Mouse (Mus musculus): ENCODE measurements around the gene Nup188. TPM values are rescaled to one million over a fixed set of nuclear protein-coding genes. Genes with fewer than 3 reads are reported as not detected.

Nup188 gene
- polyA plus RNA-seq (2012; rRNA removed), result 17.2 and 18.1 TPM in 2 replicates

DNA sequence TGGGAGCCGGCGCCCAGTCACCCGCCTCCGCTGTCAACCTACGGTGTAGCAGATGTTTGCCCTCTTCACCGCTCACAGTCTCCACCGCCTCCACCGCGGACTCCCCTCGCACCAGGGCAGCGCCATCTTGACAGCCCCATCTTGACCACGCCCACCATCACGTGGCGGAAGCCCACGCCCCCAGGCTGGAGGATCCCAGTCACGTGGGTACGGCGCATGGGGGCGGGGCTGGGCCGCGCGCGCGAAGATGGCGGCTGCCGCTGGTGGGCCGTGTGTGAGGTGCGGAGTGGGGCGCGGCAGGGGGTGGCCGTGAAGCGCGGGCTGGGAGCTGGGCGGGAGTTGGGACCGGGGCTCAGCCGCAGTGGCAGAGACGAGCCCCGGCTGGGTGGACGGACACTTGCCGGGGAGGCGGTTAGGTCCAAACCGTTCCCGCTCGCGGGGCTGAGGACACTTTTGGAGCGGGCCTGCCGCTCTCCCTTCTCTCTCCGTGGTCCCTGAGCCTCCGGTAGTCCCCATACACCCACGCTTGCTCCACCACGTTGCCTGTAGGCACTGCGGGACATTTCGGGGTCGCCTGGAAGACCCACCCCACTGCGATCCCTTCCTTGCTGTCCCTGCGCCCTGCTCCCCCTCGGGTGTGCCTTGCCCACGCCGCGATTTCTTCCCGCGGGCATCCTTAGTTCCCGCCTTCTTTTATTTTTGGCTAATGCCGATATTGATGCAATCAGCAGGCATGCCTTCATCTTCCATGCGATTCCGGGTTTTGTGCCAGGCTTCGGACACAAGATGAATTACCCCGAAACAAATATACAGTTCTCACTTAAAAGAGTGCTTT is at the start of gene Nup188, which contains the start of gene Dolk:
Nup188 (plus strand) TSS at position 206 of the 835 bp plus-strand sequence.
Dolk (minus strand) TSS at position 143 of the 835 bp plus-strand sequence.
- DNase-seq (ENCODE audit: low spot score), result peak; percentile 94

DNA sequence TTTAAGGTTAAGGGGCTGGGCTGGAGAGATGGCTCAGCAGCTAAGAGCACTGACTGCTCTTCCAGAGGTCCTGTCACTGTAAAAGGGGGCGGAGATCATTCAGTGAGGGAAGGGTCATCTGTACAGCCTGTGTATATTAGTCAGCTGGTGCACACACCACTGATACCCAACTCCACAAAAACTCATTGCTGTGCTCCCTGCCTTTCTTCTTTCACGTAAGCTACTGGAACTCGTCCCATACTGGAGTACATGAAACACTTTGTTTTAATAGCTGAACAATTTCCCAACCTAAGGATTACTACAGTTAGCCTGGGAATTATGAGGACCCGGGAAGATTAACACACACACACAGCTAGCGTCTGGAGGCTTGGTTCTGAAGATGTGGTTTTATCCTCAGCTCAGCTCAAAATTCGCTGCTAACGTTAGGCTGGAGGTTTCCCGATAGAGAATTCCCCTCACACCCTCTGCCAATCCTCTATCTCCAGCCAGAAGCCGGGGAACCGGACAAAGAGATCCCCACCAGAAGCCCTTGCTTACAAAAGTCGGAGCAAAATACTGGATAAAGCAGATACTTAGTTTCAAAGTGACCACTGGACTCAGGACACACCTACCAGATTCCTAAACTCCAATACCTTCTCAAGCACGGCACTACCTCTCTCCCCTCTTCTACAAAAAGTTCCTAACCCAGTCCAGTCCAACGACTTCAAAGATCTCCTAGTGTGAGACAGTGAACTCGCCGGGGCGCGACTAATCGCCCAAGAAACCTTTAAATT is 49.6 kb upstream of the Nup188 start:
- DNase-seq (ENCODE audit: low spot score), result no peak

DNA sequence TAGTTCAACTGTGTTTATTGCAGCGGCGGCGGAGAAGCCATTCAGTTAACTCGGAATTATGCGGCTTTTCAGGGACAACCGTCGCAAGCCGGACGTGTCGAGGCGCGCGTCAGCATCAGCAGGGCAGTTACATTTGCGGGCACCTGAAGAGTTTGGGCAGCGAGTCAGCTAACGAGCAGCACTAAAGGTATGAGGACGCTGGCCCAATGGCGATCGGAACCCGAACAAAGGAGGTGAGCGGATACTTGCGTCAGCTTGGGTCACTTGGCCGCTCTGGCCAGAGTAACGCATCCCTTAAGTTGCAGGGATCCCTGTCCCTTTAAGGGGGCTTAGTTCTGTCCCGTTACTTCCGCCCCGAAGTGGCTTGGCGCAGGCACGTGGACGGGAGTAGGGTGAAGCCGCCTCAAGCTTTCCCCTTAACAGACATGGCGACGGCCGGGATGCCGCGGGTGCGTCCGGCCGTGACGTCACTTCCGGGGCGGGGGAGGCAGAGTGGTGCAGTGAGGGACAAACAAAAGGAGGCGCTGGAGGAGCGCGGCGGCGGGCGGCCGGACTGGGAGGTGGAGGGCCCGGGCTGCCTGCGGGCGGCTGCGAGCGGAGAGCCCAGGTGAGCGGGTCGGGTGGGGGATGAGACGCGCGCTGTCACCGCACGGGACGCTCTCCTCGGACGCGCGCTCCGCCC is 48.9 kb upstream of the Nup188 start, which contains the start of gene Lrrc8a:
Lrrc8a (plus strand) TSS at position 517 of the 682 bp plus-strand sequence.
- DNase-seq (ENCODE audit: low spot score), result peak; percentile 100

DNA sequence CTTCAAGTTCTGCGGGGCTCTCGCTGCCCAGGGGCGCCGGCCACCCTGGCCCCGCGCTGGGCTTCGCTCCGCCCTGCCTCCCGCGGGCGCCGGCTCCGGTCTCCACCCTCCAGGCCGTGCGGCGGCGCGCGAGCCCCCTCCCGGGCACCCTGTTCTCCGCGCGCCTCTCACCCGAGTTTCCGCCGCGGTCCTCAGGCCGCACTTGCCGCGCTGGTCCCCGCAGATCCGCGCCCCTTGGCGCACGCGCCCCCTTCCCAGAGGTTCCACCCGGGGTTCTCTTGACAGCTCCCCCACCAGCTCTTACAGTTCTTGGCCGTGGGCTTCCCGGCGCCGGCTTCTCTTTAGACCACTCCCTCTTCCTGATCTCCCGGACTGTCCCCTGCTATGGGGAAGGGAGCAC is 48.3 kb upstream of the Nup188 start:
- DNase-seq (ENCODE audit: low spot score), result peak; percentile 73

DNA sequence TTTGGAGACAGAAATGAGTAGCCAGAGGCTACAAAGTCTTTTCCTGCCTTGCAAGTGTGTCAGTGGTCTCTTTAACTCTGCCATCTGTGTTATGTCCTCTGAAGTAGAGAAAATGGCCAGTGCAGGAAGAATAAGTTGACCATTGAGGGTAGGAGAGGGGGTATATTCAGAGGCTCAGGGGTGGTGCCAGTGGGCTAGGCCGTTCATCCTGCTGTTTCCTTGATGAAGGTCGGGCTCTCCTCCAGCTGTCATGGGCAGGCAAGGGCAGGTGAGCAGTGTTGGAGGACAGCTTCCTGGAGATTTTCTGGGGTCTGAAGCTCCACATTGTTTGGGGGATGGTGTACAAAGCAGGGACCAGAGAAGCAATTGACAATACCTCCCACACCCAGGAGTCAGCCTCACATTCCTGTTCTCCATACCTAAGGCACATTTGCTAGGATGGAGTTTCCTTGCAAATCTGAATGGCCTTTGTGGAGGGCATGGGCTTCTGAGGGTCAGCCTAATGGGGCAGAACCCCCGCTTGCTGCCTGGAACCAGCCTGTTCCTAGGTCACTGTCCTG is 47.2 kb upstream of the Nup188 start:
- DNase-seq (ENCODE audit: low spot score), result no peak

DNA sequence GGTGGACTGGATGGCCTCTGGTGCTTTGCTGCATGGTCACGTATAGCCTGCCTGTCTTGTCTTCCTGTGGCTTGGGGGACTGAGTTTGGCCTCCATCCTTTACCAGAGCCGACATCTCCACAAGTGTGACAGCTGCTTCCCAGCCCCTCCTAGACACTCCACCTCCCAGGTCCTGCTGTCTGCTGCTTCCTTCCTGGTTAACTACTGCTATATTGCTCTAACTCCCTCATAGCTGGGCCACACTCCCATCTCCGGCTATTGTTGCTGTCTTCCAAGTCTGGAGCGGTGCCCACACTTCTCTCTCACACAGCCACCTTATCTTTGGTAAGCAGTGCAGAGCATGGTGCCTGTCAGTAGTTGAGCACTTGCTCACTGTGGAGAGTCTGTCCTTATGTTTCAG is 46.4 kb upstream of the Nup188 start:
- no peak for DNase-seq (ENCODE audit: low spot score)

DNA sequence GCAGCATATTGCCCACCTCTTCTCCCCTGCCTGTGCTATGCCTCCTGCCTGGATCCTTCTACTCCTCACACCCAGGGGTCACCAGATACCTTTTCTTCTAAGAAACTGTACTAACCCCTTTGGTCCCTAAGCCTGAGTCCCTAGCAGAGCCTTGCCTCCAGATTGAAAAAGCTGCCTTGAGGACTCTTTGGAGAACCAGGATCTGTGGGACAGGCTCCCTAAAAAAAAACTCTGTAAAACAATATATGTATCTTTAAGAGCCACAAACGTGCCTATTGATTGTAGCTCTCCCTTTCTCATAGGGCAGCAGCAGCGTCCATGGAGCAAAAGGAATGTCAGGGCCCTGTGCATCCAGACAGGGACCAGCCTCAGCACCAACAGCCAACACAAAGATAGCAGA is 45.9 kb upstream of the Nup188 start, which contains the start of gene Gm28035:
Gm28035 (plus strand) TSS at position 301 of the 400 bp plus-strand sequence.
- no peak for DNase-seq (ENCODE audit: low spot score)

DNA sequence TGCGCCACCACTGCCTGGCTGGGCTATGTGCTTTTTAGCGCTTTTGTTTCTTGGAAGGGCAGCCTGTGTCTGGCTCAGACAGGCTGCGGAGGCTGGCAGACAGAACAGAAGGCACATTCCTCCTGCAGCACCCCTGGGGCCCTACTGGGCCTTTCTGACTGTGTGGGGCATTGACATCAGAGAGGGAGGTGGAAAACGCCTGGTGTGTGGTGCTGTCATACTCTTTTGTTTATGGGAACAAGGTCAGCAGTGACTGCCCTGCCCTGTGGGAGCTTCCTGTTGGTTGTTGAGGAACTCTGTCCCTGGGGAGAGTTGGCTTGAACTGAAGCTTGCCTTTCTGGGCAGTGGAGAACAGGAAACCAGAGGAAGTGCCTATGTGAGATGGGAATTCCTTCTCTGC is 43.7 kb upstream of the Nup188 start:
- DNase-seq (ENCODE audit: low spot score), result no peak

DNA sequence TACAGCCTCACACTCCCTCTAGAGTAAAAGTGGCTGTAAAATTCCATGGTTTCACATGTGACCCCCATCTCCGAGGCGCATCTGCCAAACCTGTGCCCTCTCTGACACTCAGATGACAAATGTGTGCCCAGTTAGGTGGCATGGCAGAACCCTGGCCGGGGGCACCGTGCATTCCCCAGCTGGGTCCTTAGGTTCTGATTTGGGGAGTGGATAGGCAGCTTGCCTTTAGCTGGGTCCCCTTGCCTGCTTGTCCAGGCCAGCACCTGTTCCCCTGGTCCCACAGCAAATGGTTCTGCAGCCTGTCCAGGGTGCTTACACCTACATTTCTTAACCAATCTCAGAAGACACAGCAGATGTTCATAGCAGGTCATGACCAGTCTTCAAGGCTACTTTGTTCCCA is 42.8 kb upstream of the Nup188 start:
- DNase-seq (ENCODE audit: low spot score), result no peak

DNA sequence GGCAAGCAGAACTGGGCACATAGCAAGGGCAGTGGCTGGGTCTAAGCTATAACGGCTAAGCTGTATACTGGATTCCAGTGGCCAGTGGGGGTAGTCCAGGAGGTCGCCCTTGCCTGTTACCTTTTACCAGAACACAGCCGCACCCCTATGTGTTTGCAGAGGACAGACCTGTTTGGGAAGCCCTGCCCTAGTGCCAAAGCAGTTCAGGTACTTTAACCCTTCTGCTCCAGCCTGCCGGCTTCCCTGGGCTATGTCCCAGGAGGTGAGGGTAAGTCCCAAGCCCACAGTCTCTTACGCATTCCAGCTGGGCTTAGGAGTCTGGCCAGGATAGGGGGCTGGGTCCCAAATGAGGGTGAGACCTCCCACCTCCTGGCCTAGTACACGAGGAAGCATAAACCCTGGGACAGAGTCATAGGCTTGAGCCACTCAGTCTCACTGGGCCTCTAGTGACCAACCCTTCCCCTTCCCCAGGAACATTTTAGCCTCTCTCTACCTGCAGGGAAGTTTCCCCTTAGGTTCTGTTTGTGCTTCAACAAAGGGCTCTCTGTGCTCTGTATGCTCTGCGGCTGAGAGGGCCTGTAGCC is 41.5 kb upstream of the Nup188 start:
- no peak for DNase-seq (ENCODE audit: low spot score)

DNA sequence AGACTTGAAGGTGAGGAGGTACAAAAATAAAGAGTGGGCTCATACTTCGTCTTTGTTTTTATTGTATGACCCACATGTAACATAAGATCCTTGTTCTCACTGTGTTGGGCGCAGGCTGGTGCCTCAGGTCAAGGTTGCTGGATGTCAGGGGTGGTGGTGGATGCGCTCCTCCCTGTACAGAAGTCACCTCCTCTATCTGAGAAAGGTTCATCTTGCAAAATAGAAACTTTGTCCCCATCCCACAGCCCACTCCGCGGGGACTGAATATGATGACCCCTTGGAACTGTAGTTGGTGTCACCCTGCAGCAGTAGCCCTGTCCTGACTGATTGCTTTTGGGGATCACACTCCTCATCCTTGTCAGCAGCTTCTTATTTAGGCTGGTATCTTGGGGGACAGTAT is 39.2 kb upstream of the Nup188 start:
- no peak for DNase-seq (ENCODE audit: low spot score)

DNA sequence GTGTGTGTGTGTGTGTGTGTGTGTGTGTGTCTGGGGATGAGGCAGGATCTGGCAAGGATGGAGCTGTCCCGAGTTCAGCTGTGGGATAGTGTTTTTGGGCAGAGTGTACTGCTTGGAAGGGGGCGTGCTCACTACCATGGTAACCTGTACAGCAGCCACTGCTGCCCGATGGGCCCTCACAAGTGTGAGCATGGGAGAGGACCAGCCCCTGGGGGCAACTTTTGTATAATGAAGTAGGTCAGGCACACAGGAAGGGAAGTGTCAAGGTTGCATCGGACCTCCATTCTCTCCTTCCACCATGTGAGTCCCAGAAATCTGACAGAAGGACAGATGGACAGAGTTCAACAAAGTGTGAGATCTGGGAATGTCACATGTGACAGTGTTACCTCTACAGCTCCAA is 38.5 kb upstream of the Nup188 start:
- no peak for DNase-seq (ENCODE audit: low spot score)

DNA sequence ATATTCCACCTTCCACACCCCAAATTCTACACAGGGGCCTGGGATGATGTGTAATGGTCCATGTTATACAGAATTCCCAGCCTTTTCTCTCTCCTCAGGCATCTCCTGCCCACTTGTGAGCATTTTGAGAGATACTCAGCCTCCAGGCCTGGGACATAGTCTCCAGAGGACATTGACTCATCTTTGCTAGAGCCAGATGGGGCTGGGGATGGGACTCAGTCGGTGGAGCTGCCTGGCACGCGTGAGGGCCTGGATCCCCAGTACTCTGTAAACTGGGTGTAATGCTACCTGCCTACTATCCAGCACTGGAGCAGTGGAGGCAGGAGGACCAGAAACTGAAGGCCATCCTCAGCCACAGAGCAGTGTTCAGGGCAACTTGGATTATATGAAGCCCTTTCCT is 37.0 kb upstream of the Nup188 start:
- no peak for DNase-seq (ENCODE audit: low spot score)

DNA sequence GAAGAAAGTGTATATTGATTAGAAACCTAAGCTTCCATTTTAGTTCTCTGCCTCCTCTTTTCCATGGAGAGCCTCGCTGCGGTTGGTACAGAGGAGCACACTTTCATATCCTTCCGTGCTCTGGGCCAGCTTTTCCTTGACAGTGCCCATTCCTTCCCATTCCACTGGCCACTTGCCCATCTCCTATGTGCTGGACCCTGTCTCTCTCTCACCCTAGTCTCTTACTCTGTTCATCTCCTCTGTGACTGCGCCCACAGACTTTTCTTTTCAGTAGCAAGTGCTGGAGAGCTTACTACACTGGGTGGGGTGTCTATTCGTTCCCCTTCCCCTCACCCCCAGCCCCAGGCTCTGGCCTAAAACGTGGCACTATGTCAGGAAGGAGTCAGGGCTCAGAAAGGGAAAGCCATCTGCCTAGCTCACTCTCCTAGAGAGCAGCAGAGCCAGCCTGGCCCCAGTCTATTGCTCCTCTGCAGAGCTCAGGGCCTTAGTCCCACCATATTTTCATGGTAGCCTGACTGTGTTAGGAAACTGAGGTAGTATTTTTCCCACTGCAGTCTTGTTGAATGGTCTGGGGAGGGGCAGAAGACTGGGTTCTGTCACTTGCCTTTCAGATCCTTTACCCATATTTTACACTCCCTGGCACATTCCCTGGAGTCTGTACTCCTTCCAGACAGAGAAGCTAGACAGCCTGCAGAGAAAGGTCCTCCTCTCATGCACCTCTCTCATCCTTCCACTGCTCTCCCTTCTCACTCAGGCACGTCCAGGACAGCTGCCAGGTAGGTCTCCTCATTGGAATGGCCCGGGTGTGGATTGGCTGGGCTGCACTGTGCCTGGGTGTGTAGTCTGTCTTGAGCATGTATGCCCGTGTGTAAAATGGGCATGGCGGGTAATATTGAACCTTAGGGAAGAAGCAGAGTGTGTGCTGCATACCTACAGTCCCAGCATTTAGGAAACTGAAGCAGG is 35.8 kb upstream of the Nup188 start:
- DNase-seq (ENCODE audit: low spot score), result no peak

DNA sequence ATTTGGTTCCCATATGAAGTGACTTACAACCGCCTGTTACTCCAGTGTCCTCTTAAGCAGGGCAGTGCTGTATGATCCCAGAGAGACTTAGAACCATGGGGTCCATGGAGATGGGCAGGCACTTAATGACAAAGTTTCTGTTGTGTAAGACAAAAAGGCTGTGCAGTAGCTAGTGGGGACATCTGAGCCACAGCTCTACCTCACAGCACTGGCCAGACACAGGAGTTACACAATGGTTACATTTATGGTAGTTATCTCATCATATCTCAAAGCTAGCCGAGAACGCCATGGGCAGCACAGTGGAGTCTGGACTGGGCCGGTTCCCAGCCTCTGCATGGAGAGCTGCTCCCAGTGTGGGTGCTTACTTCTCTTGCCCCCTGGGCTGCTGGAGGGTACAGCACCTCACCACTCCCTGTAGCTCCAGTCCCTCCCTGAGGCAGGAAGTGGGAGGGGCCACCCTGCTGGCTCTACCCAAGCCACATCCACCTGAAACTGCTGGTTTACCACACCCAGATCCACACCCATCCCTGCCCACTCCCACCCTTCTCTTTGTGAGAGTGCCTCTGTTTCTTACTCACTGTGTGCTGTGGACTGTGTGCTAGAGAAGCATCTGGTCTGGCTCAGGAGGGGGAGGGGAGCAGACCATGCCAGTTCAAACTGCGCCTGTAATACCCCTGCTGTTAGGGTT is 34.6 kb upstream of the Nup188 start:
- DNase-seq (ENCODE audit: low spot score), result no peak

DNA sequence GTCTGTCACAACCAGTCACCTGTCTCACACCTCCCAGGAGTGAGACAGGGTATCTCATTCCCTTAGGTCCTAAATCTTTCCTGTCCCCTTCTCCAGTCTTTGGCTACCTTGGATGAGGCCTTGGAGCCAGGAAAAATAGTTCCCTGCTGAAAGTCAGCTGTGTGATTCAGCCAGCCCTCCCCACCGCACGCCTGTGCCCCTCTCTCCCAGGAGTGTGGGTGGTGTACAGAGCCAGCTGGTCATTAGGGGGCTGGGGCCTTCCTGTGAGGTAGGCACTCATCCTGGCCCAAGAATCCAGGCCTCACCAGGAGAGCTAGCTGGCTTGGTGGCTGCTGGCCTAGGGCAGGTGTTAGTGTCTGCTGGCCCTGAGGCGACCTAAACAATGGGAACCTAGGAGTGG is 33.7 kb upstream of the Nup188 start:
- no peak for DNase-seq (ENCODE audit: low spot score)

DNA sequence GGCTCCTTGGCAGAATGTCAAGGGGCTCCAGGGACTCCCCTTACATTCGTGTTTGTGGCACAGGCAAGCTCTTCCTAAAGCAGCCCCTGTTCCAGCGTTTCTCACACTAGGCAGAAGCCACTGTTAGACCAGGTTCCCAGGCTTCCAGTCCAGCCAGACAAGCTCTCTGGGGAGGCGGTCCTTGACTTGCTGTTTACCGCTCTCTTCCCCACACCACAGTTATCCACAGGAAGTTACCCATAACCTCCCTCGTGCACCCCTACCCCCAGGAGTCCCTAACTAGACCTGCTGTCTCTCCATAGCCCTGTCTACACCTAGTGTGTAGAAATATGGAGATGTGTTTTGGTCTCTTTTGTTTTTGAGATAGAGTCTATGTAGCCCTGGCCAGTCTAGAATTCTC is 32.4 kb upstream of the Nup188 start:
- DNase-seq (ENCODE audit: low spot score), result no peak

DNA sequence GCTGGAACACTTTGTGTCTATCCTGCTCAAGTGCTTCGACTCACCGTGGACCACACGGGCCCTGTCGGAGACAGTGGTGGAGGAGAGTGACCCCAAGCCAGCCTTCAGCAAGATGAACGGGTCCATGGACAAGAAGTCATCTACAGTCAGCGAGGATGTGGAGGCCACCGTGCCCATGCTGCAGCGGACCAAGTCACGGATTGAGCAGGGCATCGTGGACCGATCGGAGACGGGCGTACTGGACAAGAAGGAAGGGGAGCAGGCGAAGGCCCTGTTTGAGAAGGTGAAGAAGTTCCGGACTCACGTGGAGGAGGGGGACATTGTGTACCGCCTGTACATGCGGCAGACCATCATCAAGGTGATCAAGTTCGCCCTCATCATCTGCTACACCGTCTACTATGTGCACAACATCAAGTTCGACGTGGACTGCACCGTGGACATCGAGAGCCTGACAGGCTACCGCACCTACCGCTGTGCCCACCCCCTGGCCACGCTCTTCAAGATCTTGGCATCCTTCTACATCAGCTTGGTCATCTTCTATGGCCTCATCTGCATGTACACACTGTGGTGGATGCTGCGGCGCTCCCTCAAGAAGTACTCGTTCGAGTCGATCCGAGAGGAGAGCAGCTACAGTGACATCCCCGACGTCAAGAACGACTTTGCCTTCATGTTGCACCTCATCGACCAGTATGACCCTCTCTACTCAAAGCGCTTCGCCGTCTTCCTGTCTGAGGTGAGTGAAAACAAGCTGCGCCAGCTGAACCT is 30.4 kb upstream of the Nup188 start:
- DNase-seq (ENCODE audit: low spot score), result no peak

All from urinary bladder, adult 2 months (tissue).